Mouse (Mus musculus): ENCODE results near the gene Gm20388.

Gene Gm20388

GRCm38 (mm10) chr8:121258126-121258792 is 1347.6 kb downstream of the Gm20388 start:
- peak; percentile 62 for DNase-seq

GRCm38 (mm10) chr8:121262728-121263389 is 1352.2 kb downstream of the Gm20388 start:
- DNase-seq = no peak

- DNase-seq = no peak
Observed at GRCm38 (mm10) chr8:121263390-121263775, 1352.7 kb downstream of the Gm20388 start.

- no peak for DNase-seq
Observed at GRCm38 (mm10) chr8:121264260-121264659, 1353.6 kb downstream of the Gm20388 start.

DNA sequence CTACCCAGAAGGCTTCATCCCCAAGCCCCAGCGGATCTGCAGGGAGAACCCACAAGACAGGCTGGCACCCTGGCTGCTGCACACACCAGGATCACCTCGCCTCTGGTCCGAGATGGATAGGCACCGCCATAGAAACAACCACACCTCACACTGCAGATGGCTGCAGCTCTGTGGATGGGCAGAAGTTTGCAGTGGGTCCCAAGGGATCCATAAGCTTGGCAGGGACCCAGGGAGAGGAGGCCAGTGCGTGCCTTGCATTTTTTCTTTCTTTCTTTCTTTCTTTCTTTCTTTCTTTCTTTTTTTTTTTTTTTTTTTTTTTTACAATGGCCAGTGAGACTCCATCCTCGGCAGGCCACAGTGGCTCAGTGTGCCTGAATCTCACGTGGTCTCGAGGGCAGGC is 1360.9 kb downstream of the Gm20388 start:
- no peak for DNase-seq

- peak; percentile 73 for DNase-seq
Observed at GRCm38 (mm10) chr8:121273195-121273594, 1362.6 kb downstream of the Gm20388 start.

DNA sequence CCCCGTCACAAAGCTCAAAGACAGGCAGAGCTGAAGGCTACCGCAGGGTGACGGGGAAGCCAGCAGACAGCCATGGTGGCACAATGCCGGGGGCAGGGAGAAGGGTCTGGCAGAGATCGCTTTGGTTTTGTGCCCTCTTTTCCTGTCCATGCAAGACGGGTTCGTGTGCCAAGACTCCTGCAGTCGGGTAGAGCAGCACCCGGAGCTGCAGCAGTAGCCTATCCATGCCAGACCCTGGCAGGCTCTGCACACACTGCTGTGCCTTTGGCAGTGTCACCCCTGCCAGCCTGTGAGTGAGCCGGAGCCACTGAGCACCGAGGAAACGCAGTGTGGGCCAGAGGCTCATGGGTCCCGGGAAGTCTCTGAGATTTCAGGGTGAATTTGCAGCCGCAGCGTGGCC is 1363.0 kb downstream of the Gm20388 start:
- no peak for DNase-seq

DNA sequence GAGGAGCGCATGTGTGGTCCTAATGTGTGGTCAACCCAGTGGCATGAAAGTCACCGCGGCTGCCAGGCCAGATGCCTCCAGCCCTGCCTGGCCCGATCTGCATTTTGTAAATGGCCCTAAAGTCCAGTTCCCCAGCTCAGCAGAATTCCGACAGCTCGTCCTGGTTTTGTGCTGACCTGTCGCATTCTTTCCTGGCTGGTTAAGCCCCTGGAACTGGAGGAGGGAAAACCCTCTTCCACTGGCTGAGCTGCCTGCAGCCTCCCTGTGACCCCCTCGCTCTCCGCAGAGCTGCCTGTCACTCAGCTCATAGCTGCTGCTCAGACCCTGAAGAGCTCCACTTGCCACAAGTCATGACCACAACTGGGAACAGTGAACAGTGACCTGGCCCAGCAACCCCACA is 1369.8 kb downstream of the Gm20388 start:
- peak; percentile 65 for DNase-seq

- no peak for DNase-seq
Observed at GRCm38 (mm10) chr8:121289346-121289745, 1378.7 kb downstream of the Gm20388 start.

DNA sequence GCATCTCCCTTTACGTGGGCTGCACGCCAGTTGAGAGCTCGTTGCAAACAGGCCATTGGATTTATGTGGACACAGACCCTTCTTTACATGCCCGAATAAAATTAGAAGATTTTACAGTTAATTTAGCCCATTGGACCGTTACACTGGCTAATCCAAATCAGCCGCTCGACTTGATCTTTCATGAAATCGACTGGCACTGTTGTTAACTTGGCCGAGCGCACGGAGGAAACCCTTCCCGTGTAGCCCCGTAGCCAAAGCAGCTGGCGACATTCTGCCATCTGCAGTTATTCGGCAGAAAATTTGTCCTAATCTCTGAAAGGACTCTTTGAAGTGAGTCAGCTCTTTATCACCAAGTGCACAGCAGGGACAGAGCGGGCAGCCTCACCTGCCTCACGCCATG is 1379.9 kb downstream of the Gm20388 start:
- DNase-seq = no peak

DNA sequence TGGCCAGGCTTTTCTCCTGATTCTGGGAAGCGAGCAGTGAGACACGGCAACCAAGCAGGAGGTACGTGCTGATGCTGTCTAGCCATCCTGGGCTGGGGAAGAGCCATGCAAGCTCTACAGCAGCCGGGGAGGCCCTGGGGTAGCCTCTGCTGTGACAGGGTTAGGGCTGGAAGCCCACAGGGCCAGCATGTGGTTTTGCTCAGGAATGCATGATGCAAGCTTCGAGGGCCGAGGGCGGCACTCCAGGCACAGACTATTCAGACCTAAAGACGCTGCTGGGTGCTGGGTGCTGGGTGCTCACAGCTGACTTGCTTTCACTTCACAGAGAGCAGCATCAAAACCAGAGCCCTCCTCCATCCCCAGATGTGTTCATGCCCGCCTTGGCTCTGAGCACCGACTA is 1382.8 kb downstream of the Gm20388 start:
- no peak for DNase-seq

- DNase-seq = peak; percentile 79
Observed at GRCm38 (mm10) chr8:121294234-121295108, 1383.8 kb downstream of the Gm20388 start.

DNA sequence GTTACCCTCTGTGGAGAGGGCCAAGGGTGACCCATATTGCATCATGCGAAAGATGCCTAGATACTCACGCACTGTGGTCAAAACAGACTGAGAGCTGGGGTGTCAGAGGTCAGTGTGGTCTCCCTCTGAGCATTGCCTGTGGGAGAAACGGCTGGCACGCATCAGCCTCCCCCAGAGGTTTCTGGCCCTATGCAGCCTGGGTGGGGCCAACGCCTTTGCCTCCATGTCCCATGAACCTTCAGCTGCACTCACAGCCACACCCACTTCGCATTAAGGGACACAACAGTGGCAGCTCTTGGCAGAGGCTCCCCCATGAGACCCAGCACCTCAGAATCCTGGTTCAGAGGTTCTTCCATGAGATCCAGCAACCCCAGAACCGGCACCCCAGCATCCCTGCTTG is 1385.4 kb downstream of the Gm20388 start:
- no peak for DNase-seq

GRCm38 (mm10) chr8:121296597-121296996 is 1386.0 kb downstream of the Gm20388 start:
- no peak for DNase-seq

DNA sequence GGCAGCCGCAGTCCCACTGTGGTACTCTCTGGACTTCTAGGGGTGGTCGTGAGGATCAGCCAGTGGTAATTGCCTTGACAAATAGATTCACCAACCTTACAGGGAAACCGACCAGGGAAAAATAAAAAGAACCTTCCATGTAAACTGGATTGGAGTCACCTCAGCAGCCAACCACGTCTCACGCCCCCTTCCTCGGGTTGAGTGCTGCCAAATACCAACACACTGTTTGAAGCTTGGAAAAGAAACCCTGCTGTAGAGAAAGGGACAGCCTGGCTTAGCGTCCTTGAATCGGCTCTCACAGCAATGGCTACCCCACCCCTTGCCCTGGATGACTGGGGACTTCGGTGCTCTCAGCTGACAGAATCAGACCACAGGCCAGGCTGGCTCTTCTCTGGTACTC is 1386.7 kb downstream of the Gm20388 start:
- DNase-seq = no peak

GRCm38 (mm10) chr8:121300066-121300465 is 1389.4 kb downstream of the Gm20388 start:
- DNase-seq = no peak

DNA sequence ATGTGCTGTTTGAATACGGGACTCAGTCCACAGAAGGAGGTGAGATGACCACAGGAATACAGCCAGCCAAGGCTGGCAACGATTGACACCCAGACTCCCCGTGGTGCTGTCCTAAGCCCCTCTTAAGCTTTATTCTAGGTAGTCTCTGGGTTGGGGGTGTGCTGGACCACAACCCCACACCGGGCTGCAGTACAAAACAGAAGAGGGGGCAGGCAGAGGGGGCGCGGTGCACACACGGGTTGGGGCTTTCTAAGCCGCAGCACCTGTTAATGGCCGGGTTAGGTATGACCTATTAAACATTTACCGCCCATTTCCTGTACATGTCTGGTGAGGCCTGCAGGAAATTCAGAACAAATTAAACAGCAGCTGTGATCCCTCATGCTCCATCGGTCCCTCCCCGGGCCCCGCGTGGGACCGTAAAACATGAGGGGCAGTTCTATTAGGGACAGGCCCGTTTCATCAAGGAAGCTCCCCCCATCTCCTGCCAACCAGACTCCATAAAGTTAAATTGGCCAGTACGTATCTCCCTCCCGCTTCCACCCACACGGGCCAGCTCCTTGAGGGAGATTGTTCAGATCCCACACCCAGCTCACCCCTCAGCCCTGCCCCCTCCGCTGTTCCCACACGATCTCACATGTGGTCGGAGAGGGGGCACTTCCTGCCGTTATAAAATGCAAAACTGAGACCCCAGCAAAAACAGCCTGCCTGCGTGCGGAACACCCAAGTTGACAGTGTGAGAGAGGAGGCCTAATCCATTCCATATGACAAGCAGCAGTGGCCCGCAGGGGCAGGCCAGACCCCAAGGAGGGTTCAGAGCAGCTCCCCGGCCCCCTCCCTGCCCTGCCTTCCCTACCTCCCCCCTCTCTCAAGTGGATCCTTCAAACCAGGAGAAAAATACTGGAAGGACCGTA is 1390.1 kb downstream of the Gm20388 start:
- DNase-seq = peak; percentile 85

DNA sequence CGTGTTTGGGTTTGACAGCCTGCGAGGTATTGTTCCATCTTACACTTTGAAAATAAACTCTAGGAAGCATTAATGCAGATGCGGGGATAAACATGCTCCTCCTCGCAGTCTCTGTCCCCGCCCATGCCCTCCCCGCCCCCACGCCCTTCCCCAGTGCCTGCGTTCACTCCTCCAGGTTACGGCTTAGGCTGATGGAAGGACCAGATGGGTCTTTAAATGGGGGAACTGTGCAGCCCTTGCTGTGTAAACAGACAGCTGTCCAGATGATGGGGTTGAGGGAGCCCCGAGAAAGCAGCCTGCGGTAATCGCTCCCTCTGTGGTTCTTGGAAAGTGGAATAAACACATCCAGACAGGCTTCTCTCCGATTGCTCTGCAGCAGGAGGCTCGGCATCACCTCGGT is 1390.8 kb downstream of the Gm20388 start:
- peak; percentile 80 for DNase-seq

DNA sequence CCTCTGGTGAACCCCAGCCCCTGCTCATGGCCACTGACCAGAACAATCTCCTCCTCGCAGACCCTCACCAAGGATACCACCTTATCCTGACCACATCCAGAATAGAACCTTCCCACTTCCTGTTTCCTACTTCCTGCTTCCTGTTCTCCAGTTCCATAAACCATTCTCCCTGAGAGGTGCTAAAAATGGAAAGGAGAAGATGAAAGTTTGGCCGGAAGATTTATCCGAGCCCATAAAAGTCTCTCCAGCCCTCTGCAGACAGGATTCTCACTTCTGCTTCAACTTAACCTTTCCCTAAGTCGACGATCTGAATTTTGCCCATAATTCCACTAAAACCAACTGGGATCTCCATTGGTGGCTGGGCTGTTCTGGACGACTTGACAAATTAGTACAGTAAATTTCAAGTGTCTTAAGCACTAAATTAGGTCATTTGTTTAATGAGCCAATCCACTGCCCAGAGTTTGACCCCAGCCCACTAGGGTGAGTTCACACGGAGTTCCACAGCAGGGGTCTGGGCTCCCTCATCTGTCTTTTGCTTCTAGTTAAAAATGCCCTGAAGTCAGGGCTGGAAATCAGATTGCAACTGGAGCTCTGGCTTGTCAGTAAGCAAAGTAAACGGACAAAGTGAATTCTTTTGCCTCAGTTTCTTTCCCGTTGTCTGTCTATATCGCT is 1391.5 kb downstream of the Gm20388 start:
- no peak for DNase-seq

GRCm38 (mm10) chr8:121307723-121308122 is 1397.1 kb downstream of the Gm20388 start:
- no peak for DNase-seq

GRCm38 (mm10) chr8:121310976-121311819 is 1400.6 kb downstream of the Gm20388 start:
- peak; percentile 73 for DNase-seq
